Mouse (Mus musculus) gastrocnemius, adult 18-20 months (tissue): Measurements from ENCODE around the gene Lmx1b. TPM values are rescaled to one million over a fixed set of nuclear protein-coding genes. Genes with fewer than 3 reads are reported as not detected.

ENCODE experiments used
- DNase-seq: peaks from one replicate; pipeline ENCODE4 v3.0.0; 2021; ENCODE audit warnings: low spot score
- total RNA-seq, 2 experiments: library from RNA; stranded (reverse); gene quantifications; 2 replicates each; pipeline ENCODE4 v1.2.3; 2021

Gene Lmx1b
- total RNA-seq, 2 experiments from 2014 or later, result 0.05 to 0.21 TPM

DNA sequence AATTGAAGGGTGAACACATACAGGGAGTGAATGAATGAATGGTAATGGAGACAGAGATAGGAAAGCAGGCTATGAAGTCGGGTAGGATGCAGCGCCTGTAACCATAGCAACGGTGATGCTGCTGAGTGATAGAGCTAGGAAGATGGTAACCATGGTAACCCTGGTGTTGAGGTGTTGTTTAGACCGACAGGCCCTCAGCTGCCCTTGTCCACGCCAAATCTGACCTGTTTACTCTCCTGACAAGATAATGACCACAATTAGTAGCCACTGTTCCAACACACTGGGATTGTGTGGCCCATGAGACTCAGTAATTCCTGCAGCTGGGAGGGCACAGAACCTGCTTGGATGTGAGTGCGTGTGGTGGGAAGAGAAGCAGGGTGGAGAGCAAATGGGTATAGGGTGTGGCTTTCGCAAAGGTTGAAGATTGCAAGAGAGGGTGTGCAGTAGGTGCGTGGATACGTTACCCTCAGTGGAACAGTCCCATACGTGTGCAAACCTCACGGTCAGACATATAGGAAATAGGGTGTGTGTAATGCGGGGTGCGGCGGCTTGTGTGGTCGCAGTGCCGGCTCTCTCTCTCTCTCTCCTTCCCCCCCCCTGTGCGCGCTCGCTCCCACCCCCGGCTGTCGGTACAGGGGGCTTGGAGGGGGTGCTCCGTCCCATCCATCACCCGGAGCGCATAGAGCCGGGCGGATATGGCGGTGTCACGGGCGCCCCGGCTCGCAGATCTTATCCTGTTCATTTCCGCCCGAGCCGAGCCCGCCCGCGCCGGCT is 96.7 kb downstream of the Lmx1b start:
- DNase-seq, result no peak

GRCm38 (mm10) chr2:33542696-33543428 is 97.4 kb downstream of the Lmx1b start:
- DNase-seq, result peak; percentile 32

GRCm38 (mm10) chr2:33525274-33526055 is 114.8 kb downstream of the Lmx1b start:
- DNase-seq, result no peak

DNA sequence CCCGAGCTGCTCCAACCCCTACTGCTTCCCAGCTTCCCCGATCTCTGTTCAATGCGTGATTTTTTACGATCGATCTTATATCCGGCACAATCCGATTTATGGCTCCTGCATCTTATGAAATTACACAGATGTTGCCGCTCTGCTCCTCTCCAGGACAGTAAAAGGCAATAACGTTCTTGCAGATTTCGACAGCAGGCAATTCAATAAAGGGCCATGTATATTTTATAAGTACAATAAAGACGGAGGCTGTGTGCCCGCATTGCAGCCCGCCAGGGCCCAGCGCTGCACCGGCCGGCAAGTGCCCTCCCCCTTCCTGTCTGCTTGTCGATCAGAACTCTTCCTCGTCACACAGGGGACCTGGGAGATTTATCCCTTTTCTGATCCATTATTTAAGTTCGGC is 124.5 kb downstream of the Lmx1b start:
- no peak for DNase-seq

GRCm38 (mm10) chr2:33515431-33515830 is 124.9 kb downstream of the Lmx1b start:
- no peak for DNase-seq

Other genes starting within 250 kb of the Lmx1b start
- 1 to 10 TPM; 2.9 to 3.0 TPM for gene Zbtb34, start 209.2 kb downstream of the Lmx1b start, total RNA-seq
- 10 to 100 TPM; 10.3 to 12.7 TPM for gene Zbtb43, start 172.0 kb downstream of the Lmx1b start, total RNA-seq
- 10 to 100 TPM; 27.5 to 27.9 TPM for gene Mvb12b, start 247.4 kb upstream of the Lmx1b start, total RNA-seq